Mouse (Mus musculus) intestine, embryonic 16.5 days (tissue): ENCODE measurements around the gene Mov10. TPM values are rescaled to one million over a fixed set of nuclear protein-coding genes. Genes with fewer than 3 reads are reported as not detected.
"Not testable (repeated sequence)": the region's sequence is repeated elsewhere in the genome, so short reads cannot be mapped to it uniquely, and the experiment has no call there.

ENCODE experiments used
- ATAC-seq: fragments of 200-750 bp; cut with Nextera tagmentation; 2 replicates; pipeline ENCODE4 v1.8.0; 2017; ENCODE audit warnings: moderate TSS enrichment, moderate library complexity
- H3K27ac ChIP-seq: fragments of 300-500 bp; sonication (generic); 2 replicates; pipeline ENCODE4 v1.5.1; 2014; ENCODE audit warnings: mild to moderate bottlenecking, low read length
- H3K27me3 ChIP-seq: fragments of 300-500 bp; sonication (generic); replicated peaks from 2 replicates; pipeline ENCODE4 v1.6.1; 2014; ENCODE audit warnings: low read length, control low read depth, mixed read lengths; ENCODE audit not compliant: control insufficient read depth, insufficient read depth
- H3K36me3 ChIP-seq: fragments of 300-500 bp; sonication (generic); 2 replicates; pipeline ENCODE4 v1.6.1; 2014; ENCODE audit warnings: low read length, control low read depth; ENCODE audit not compliant: control insufficient read depth, insufficient read depth
- H3K4me1 ChIP-seq: fragments of 300-500 bp; sonication (generic); 2 replicates; pipeline ENCODE4 v1.6.1; 2014; ENCODE audit warnings: low read length, control low read depth, mixed read lengths; ENCODE audit not compliant: control insufficient read depth, insufficient read depth
- H3K4me2 ChIP-seq: fragments of 300-500 bp; sonication (generic); 2 replicates; pipeline ENCODE4 v1.6.1; 2014; ENCODE audit warnings: low read depth, low read length, control low read depth
- H3K4me3 ChIP-seq: fragments of 300-500 bp; sonication (generic); 2 replicates; pipeline ENCODE4 v1.5.1; 2014; ENCODE audit warnings: mild to moderate bottlenecking, low read length
- H3K9ac ChIP-seq: fragments of 300-500 bp; sonication (generic); 2 replicates; pipeline ENCODE4 v1.6.1; 2014; ENCODE audit warnings: low read depth, low read length
- H3K9me3 ChIP-seq: fragments of 300-500 bp; sonication (generic); 2 replicates; pipeline ENCODE4 v1.6.1; 2016; ENCODE audit warnings: low read length, control low read depth; ENCODE audit not compliant: control insufficient read depth
- WGBS: fragments of 180-500 bp; shearing (Covaris S2); extraction: QIAGEN DNeasy Blood & Tissue Kit; methylation state at CpG from one replicate; pipeline ENCODE4 v1.1.7; 2014; 5-methylcytosine and 5-hydroxymethylcytosine counted together
- polyA plus RNA-seq: library from polyadenylated mRNA; unstranded; fragments of >200 nt; fragmentation: Nextera tagmentation; extraction: Ambion mirVana; gene quantifications from 2 replicates; pipeline ENCODE4 v1.2.1, GENCODE M21; 2015

The Mov10 gene
- polyA plus RNA-seq, result 139 and 161 TPM in 2 replicates

DNA sequence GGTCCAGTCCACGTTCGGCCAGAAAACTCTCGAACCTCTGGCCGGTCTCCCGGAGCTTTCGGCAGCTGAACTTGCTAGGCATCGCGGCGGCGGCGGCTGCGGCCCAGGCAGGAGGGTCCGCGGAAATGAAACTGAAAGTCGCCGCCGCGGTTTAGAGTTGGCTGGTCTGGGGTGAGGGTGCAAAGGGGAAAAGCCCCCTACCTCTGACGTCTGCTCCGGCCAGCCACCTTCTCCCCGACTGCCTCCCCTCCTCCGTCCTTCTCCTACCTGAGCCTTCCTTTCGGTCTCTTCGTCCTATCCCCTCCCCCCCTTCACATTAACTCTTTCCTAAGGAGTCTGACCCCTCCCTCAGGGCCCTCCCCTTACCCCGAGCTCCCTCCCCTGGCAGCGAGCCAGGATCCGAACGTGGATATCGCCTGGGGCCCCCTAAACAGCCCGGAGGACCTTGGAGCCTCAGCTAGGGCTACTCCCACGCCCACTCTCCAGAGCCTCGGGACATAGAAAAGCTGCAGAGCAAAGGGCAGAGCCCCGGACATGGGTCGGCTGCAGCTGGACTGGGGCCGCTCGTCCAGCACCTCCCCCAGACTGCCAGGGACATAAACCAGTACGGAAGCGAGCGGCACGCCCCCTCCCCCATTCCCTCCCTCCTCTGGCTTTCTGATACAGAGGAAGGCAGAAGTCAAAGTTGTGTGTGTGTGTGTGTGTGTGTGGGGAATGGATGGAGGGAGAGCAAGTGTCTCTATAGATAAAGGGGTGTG is at the start of gene Mov10:
Gene Mov10, minus strand, starts transcription at position 573 of the 758 bp plus-strand sequence.
- Histone ChIP-seq H3K4me3 (peak within 1 kb of the TSS; percentile 84), H3K27ac (peak within 1 kb of the TSS; percentile 97), H3K27me3 (no peaks in the 10 kb centered on the region), H3K9ac (peak within 1 kb of the TSS; percentile 91), H3K9me3 (no peaks in the 10 kb centered on the region), H3K4me2 (peak within 1 kb of the TSS; percentile 70), H3K4me1 (peaks cover 22% of the 10 kb centered on the region), H3K36me3 (no peaks in the 10 kb centered on the region)
- WGBS, result under 1% methylated on average over 40 of the region's 40 CpGs
- peak; percentile 94 for ATAC-seq

DNA sequence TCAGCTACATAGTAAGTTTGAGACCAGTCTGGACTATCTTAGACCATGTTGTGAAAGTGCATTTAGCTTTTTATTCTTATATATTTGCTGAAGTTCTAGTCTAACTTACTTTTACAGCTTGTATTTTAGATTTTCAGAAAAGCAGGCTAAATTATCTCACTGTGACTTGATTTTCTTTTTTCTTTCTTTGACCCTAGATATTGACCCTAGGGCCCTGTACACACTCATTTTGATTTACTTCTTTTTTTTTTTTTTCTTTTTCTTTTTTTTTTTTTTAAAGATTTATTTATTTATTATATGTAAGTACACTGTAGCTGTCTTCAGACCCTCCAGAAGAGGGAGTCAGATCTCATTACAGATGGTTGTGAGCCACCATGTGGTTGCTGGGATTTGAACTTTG is 48.3 kb upstream of the Mov10 start:
- H3K4me1 ChIP-seq, H3K9me3 ChIP-seq, H3K27me3 ChIP-seq, H3K36me3 ChIP-seq, H3K4me3 ChIP-seq, H3K27ac ChIP-seq, H3K9ac ChIP-seq, ATAC-seq: not testable (repeated sequence)
- H3K4me2 ChIP-seq, result peak overlapping the region; percentile 21; the same call in 1 of the 2 replicates

DNA sequence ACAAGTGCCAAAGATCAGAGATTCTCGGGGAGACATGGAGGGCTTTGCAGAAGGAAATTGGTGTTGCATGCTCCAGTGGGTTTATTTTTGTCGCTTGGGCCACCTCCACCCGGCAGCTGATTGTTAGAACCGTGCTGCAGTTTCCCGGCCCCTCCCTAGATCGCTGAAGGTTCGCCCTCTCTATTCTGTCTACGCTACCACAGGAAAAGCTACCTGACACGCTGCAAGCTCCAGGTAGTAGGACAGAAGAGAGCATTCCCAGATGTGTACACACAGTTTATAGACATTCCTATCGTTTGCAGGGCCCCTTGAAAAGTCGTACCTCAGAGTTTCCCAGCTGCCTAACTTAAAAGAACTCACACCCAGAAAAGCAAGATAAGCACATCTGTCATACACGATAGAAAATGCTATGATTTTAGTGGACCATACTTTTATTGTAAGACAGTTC is 47.0 kb upstream of the Mov10 start:
- peak overlapping the region; percentile 99 for H3K9ac ChIP-seq
- no peaks in the 10 kb centered on the region for H3K27me3 ChIP-seq
- H3K36me3 ChIP-seq, result no peaks in the 10 kb centered on the region
- H3K27ac ChIP-seq, result peak overlapping the region; percentile 99
- peak; percentile 51 for ATAC-seq
- H3K4me1 ChIP-seq, result peaks cover 12% of the 10 kb centered on the region
- H3K4me2 ChIP-seq, result peak overlapping the region; percentile 73
- no peaks in the 10 kb centered on the region for H3K9me3 ChIP-seq
- under 1% methylated on average over 12 of the region's 12 CpGs for WGBS
- peak overlapping the region; percentile 100 for H3K4me3 ChIP-seq

GRCm38 (mm10) chr3:104864651-104865340 is 46.4 kb upstream of the Mov10 start:
- Histone ChIP-seq H3K27me3 (no peaks in the 10 kb centered on the region), H3K36me3 (no peaks in the 10 kb centered on the region), H3K4me2 (peak overlapping the region; percentile 73), H3K4me3 (peak overlapping the region; percentile 100), H3K9ac (peak overlapping the region; percentile 99), H3K9me3 (no peaks in the 10 kb centered on the region), H3K4me1 (peaks cover 12% of the 10 kb centered on the region), H3K27ac (peak overlapping the region; percentile 99)
- under 1% methylated on average over 48 of the region's 48 CpGs for WGBS
- peak; percentile 90 for ATAC-seq

- H3K36me3 ChIP-seq, result no peaks in the 10 kb centered on the region
- H3K27ac ChIP-seq, result peak within 1 kb of the TSS; percentile 99
- WGBS, result under 1% methylated on average over 43 of the region's 43 CpGs
- peak within 1 kb of the TSS; percentile 100 for H3K4me3 ChIP-seq
- no peaks in the 10 kb centered on the region for H3K9me3 ChIP-seq
- H3K9ac ChIP-seq, result peak within 1 kb of the TSS; percentile 99
- peak within 1 kb of the TSS; percentile 73 for H3K4me2 ChIP-seq
- ATAC-seq, result peak; percentile 96
- peaks cover 12% of the 10 kb centered on the region for H3K4me1 ChIP-seq
- no peaks in the 10 kb centered on the region for H3K27me3 ChIP-seq
Measured at GRCm38 (mm10) chr3:104863786-104864650, 45.7 kb upstream of the Mov10 start, which contains the start of the genes St7l and Capza1. TSS of gene St7l (plus strand) at chr3:104864005. TSS of gene Capza1 (minus strand) at chr3:104864505.

GRCm38 (mm10) chr3:104858560-104858959 is 40.2 kb upstream of the Mov10 start:
- Histone ChIP-seq H3K27me3 (no peaks in the 10 kb centered on the region), H3K27ac (no peak overlapping the region), H3K4me1 (peaks cover 10% of the 10 kb centered on the region), H3K9me3 (no peaks in the 10 kb centered on the region), H3K4me2 (no peak overlapping the region), H3K9ac (no peak overlapping the region), H3K4me3 (no peak overlapping the region), H3K36me3 (no peaks in the 10 kb centered on the region)
- 91% methylated on average over 1 of the region's 1 CpGs for WGBS
- no peak for ATAC-seq

DNA sequence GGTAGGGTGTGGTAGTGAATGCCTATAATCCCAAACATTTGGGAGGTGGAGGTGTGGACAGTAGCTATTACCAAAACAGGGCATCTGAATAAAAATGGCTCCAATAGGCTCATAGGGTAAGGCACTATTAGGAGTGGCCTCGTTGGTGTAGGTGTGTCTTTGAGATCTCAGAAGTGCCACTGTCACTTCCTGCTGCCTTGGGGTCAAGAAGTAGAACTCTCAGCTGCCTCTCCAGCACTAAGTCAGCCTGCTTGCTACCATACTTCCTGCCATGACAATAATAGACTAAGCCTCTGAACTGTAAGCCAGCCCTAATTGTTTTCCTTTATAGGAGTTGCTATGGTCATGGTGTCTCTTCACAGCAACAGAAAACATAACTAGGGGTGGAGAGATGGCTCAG is 37.7 kb upstream of the Mov10 start:
- Histone ChIP-seq H3K27me3 (no peaks in the 10 kb centered on the region), H3K27ac (no peak overlapping the region), H3K4me2 (no peak overlapping the region), H3K4me3 (no peak overlapping the region), H3K4me1 (peaks cover 5% of the 10 kb centered on the region), H3K36me3 (no peaks in the 10 kb centered on the region), H3K9me3 (no peaks in the 10 kb centered on the region), H3K9ac (no peak overlapping the region)
- no peak for ATAC-seq
- WGBS, result 69% methylated on average over 1 of the region's 1 CpGs

DNA sequence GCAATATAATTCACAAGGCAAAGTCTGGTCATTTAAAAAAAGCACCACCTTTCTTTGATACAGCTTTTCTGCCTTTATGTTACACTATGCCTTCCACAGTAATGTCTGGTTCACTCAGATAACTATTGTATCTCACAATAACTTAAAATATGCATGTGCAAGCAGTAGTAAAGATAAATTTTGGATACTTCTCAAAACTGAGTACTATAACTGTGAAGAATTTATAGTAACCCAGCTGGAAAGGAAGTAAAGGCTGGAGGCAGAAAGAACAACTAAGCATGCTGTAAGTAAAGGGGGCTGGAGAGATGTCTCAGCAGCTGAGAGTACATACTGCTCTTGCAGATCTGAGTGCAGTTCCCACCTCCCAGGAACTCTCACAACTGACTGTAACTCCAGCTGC is 36.5 kb upstream of the Mov10 start:
- no peaks in the 10 kb centered on the region for H3K27me3 ChIP-seq
- H3K27ac ChIP-seq, result no peak overlapping the region
- ATAC-seq, result no peak
- no peak overlapping the region for H3K4me3 ChIP-seq
- H3K9ac ChIP-seq, result no peak overlapping the region
- H3K4me1 ChIP-seq, result peaks cover 3% of the 10 kb centered on the region; the same call in 1 of the 2 replicates
- no peaks in the 10 kb centered on the region for H3K9me3 ChIP-seq
- no peaks in the 10 kb centered on the region for H3K36me3 ChIP-seq
- no peak overlapping the region for H3K4me2 ChIP-seq

- H3K27me3 ChIP-seq, result no peaks in the 10 kb centered on the region
- no peaks in the 10 kb centered on the region for H3K36me3 ChIP-seq
- H3K9ac ChIP-seq, result no peak overlapping the region
- H3K4me1 ChIP-seq, result peaks cover 3% of the 10 kb centered on the region; the same call in 1 of the 2 replicates
- no peak overlapping the region for H3K4me2 ChIP-seq
- no peaks in the 10 kb centered on the region for H3K9me3 ChIP-seq
- WGBS, result 95% methylated on average over 1 of the region's 1 CpGs
- ATAC-seq, result no peak
- H3K27ac ChIP-seq, result no peak overlapping the region
- H3K4me3 ChIP-seq, result no peak overlapping the region
Measured at GRCm38 (mm10) chr3:104854465-104854864, 36.1 kb upstream of the Mov10 start.
